Mouse (Mus musculus) ovary, adult 18-20 months (tissue): ENCODE measurements around the gene Gm20388.
A peak's percentile ranks its signal among the peaks of the same experiment; 100 is the strongest.

Experiments used
- DNase-seq: peaks from one replicate; pipeline ENCODE4 v3.0.0; 2022; ENCODE audit warnings: low spot score, mixed read lengths

Gene Gm20388

GRCm38 (mm10) chr8:120966557-120966956 is 1055.9 kb downstream of the Gm20388 start:
- no peak for DNase-seq

- DNase-seq, result no peak
Observed at GRCm38 (mm10) chr8:120968308-120968707, 1057.7 kb downstream of the Gm20388 start.

- DNase-seq, result no peak
Observed at GRCm38 (mm10) chr8:120970346-120970745, 1059.7 kb downstream of the Gm20388 start.

GRCm38 (mm10) chr8:120971691-120972469 is 1061.2 kb downstream of the Gm20388 start:
- DNase-seq, result no peak

- no peak for DNase-seq
Observed at GRCm38 (mm10) chr8:120973046-120973445, 1062.4 kb downstream of the Gm20388 start.

- no peak for DNase-seq
Observed at GRCm38 (mm10) chr8:120977131-120977530, 1066.5 kb downstream of the Gm20388 start.

- DNase-seq, result no peak
Observed at GRCm38 (mm10) chr8:120979210-120979609, 1068.6 kb downstream of the Gm20388 start.

GRCm38 (mm10) chr8:120980948-120981347 is 1070.3 kb downstream of the Gm20388 start:
- no peak for DNase-seq

- peak; percentile 62 for DNase-seq
Observed at GRCm38 (mm10) chr8:120984888-120985287, 1074.2 kb downstream of the Gm20388 start.

- DNase-seq, result peak; percentile 38
Observed at GRCm38 (mm10) chr8:120986022-120986421, 1075.4 kb downstream of the Gm20388 start.

GRCm38 (mm10) chr8:120993738-120994137 is 1083.1 kb downstream of the Gm20388 start:
- no peak for DNase-seq

- no peak for DNase-seq
Observed at GRCm38 (mm10) chr8:120995424-120995823, 1084.8 kb downstream of the Gm20388 start.

- no peak for DNase-seq
Observed at GRCm38 (mm10) chr8:120996905-120997581, 1086.4 kb downstream of the Gm20388 start.

GRCm38 (mm10) chr8:120997926-120998325 is 1087.3 kb downstream of the Gm20388 start:
- no peak for DNase-seq

- no peak for DNase-seq
Observed at GRCm38 (mm10) chr8:120998966-120999365, 1088.3 kb downstream of the Gm20388 start.

GRCm38 (mm10) chr8:121001951-121002350 is 1091.3 kb downstream of the Gm20388 start:
- DNase-seq, result no peak

- DNase-seq, result no peak
Observed at GRCm38 (mm10) chr8:121002871-121003539, 1092.4 kb downstream of the Gm20388 start.

GRCm38 (mm10) chr8:121003639-121004038 is 1093.0 kb downstream of the Gm20388 start:
- DNase-seq, result no peak

GRCm38 (mm10) chr8:121013318-121013717 is 1102.7 kb downstream of the Gm20388 start:
- no peak for DNase-seq

- no peak for DNase-seq
Observed at GRCm38 (mm10) chr8:121016621-121017020, 1106.0 kb downstream of the Gm20388 start.

- DNase-seq, result no peak
Observed at GRCm38 (mm10) chr8:121018236-121018635, 1107.6 kb downstream of the Gm20388 start.

GRCm38 (mm10) chr8:121021488-121021887 is 1110.8 kb downstream of the Gm20388 start:
- no peak for DNase-seq

- no peak for DNase-seq
Observed at GRCm38 (mm10) chr8:121023003-121023402, 1112.4 kb downstream of the Gm20388 start.
